Mouse (Mus musculus): Measurements from ENCODE around the gene Git1.

GRCm38 (mm10) chr11:77495507-77495906 lies 2.1 kb downstream of the Git1 start:
- TF ChIP-seq CTCF (IDR thresholded peaks at IDR 0.05; ENCODE audit: borderline replicate concordance, insufficient read depth, low read length), result no peak
- no peak for TF ChIP-seq POLR2A (IDR thresholded peaks at IDR 0.05; ENCODE audit: low read depth, low read length)
